Mouse (Mus musculus) embryo, embryonic 10.5 days (tissue): Measurements from ENCODE around the gene Itga7.

ENCODE experiments used
- DNase-seq: peaks from one replicate; pipeline ENCODE4 v3.0.0-alpha.2; 2015; ENCODE audit warnings: low spot score

Gene Itga7

GRCm38 (mm10) chr10:128912268-128912667 is 21.4 kb upstream of the Itga7 start:
- no peak for DNase-seq

GRCm38 (mm10) chr10:128912791-128913190 is 20.8 kb upstream of the Itga7 start:
- no peak for DNase-seq

GRCm38 (mm10) chr10:128913219-128913618 is 20.4 kb upstream of the Itga7 start:
- peak; percentile 96 for DNase-seq

DNA sequence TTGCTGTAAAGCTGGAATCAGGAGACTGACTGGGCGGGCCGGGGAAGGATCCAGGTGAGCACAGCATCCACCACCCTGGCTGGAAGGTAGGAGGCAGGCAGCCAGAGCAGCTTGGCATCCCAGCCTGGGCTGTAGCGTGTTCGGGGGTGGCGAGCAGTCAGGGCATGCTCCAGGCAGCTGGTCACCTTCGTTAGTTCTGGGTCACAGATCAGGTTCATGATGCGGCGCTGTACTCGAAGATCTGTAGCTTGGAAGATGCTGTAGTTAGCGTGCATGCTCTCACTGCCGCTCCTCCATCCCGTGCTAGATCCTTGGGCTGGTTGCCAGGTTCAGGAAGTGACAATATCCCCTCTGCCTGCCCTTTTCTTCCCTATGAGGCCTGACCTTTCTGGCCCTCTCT is 19.9 kb upstream of the Itga7 start:
- no peak for DNase-seq

- no peak for DNase-seq
Observed at GRCm38 (mm10) chr10:128915550-128915949, 18.1 kb upstream of the Itga7 start.

DNA sequence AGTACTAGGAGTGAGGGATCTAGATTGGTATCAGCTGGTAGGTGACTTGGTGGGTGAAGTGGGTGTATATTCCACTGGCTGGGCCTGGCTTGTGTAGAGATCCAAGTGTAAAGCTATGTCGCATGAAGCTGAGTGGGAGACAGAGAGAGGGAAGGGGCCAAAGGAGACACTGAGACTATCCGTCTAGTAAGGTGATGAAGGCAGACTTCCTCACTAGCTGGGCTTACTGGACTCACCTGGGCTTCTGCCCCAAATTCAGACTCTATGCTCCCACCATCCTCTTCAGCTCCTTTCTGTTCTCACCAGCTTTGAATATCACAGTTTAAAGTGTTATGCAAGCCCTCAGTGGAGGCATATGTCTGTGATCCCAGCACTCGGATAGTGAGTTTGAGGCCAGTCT is 17.0 kb upstream of the Itga7 start:
- DNase-seq = no peak

GRCm38 (mm10) chr10:128917400-128917799 is 16.2 kb upstream of the Itga7 start:
- DNase-seq = no peak

DNA sequence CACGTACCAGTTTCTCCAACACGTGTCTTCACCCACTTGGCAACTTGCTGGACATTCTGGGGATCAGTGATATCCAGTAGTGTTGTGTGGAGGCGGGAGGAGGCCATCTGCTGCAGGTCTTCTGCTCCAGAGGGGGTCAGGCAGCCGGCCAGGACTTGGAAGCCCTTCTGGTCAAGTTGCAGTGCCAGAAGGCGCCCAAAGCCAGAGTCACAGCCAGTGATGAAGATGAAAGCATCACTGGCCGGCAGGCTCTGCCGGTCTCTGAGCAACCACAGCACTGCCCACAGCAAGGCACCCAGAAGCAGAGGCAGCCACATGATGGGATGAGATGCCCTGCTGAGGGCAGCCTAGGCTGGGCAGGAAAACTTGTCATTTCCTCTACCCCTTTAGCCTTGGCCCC is 15.4 kb upstream of the Itga7 start:
- DNase-seq = no peak

GRCm38 (mm10) chr10:128919203-128919631 is 14.4 kb upstream of the Itga7 start:
- no peak for DNase-seq

GRCm38 (mm10) chr10:128919966-128920365 is 13.7 kb upstream of the Itga7 start:
- DNase-seq = no peak

DNA sequence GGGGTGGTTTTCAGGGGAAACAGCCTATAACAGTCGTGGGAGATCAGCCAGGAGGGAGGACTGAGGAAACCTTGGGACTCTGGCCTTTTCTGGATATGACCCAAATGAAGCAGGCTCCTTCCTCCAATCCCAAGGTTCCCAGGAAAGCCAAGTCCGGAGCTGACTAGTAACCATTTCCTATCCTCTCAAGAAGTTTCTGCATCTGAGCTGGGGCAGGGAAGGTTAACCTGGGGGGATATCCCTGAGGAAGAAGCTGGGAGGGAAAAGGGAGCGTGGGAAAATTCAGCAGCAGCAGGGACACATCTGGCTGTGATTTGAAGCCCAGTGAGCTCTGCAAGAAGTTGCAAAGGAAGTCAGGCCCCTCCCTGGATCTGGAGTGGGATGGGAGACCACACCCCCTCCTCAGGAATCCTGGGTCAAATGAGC is 12.9 kb upstream of the Itga7 start:
- peak; percentile 40 for DNase-seq

GRCm38 (mm10) chr10:128921251-128921650 is 12.4 kb upstream of the Itga7 start:
- no peak for DNase-seq

GRCm38 (mm10) chr10:128921883-128922821 is 11.5 kb upstream of the Itga7 start:
- DNase-seq = no peak

- no peak for DNase-seq
Observed at GRCm38 (mm10) chr10:128922822-128923012, 10.9 kb upstream of the Itga7 start, which contains the start of gene Rdh5. Gene Rdh5 (minus strand): TSS chr10:128922888.

GRCm38 (mm10) chr10:128923013-128923691 is 10.5 kb upstream of the Itga7 start:
- peak; percentile 96 for DNase-seq

- no peak for DNase-seq
Observed at GRCm38 (mm10) chr10:128923935-128924334, 9.7 kb upstream of the Itga7 start, which contains the start of gene Bloc1s1. Gene Bloc1s1 (minus strand): TSS chr10:128924035.

- no peak for DNase-seq
Observed at GRCm38 (mm10) chr10:128928356-128928755, 5.3 kb upstream of the Itga7 start.

DNA sequence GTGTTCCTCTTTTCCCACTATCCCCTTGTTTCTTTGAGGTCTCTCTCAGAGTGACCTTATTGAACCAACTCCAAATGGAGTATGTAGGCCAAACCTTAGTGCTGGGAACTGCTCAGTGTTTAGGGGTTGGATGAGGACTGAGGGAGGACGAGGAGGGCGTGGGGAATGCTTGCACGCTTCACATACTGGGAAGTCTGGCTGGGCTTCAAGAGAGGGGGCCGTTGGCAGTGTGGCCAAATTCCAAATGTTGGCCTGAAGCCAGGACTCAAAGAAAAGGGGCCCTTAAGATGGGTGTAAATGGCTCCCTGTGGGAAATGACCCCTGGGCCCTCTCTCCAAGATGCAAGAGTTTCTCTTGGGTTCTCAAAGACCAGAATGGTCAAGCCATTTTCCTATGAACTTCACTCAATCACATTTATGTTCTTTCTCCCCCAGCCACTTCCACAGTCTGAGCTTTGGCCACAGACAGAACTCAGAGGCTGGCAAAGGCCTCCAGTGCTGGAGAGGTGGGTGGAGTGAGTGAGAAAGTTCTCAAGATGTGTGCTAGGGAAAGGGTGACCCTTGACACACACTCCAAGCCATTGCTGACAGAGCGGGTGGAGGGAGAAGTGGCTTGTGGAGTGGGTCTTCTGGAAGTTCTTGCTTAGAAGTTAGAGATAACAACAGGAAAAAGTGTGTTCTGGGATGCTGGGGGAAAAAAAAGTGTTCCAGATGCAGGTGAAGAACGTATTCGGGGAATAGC is 3.8 kb upstream of the Itga7 start:
- no peak for DNase-seq

DNA sequence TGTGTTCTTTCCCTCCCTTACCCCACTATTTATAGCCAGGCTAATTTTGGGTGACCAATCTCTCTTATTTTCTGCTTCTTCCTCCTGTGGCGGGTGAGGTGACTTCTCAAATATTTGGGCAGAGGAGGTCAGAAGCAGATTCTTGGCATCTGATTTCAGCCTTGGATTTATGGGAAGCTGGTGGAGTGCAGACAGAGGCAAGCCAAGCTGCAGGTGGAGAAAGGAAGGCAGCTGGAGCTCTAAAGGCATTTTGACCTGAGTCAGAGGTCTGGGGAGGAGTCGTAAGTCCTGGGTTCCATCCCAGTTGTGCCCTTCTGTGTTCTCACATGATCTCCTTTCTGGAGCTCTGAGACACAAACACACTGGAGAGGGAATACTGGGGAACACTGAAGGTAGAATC is 2.2 kb upstream of the Itga7 start:
- DNase-seq = no peak

GRCm38 (mm10) chr10:128933976-128934721 is 531 bp downstream of the Itga7 start:
- peak; percentile 26 for DNase-seq

DNA sequence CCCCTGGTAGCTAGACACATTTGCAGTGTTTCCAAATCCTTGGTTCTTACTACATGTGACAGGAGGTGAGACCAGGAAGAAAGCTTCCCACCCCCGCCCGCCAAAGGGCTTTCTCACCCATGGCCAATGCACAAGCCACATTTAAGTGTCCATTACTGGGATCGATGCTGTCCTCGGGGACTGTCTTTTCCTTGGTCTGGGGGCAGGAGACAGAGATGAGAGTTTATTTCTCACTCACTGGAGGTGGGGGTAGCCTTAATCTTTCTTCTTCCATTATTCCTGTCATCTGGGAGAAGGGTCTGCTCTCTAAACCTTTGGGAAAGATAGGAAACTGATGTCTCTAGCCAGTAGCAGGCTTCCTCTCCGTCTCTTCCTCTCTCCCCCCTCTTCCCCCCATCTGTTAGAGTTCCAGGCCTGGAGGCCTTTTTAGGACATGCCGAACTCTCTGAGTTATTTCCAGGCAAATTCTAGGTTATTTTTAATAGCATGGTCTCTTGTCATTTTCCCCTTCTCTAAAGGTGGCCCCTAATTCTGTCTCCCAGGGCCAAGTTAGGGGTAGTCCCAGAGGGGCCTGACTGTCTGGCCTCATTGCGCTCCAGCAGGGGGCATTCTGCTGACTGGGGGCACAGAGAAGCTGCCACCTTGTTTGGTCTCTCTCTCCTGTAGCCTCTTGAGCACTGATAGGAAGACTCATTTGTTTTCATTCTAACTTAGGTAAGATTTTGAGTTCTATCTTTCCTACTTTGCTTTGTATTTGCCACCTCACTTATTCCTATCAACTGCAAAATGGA is 1.6 kb downstream of the Itga7 start:
- no peak for DNase-seq
